ENCODE assay signal across 20 mouse cellular contexts in genomic region chr12:55495902-55496605, GRCm38 (mm10). TPM values are rescaled to one million over a fixed set of nuclear protein-coding genes. Genes with fewer than 3 reads are reported as not detected.
DNase-seq lines count a peak whose midpoint lies in the region; ATAC-seq and TF ChIP-seq lines count a peak whose summit lies in the region.
"Had no signal": no experiment of that assay in that cellular context is flagged by ENCODE, and none has a peak within 500 bp of the region (broad histone marks: within the 10 kb centered on the region; RNA-seq: fewer than 3 reads in every experiment).

No protein-coding gene starts in this region.

- 73% methylated on average over 5 of the region's 5 CpGs for WGBS in neural tube, embryonic 15.5 days
- WGBS in bone marrow, adult 2 months, result 56% methylated on average over 5 of the region's 5 CpGs
- 68% methylated on average over 5 of the region's 5 CpGs for WGBS in embryonic facial prominence, embryonic 10.5 days

- no peaks in the 10 kb centered on the region for H3K9me3 ChIP-seq in neural tube, embryonic 15.5 days (replicated peaks)
- no peaks in the 10 kb centered on the region for H3K9me3 ChIP-seq in embryonic facial prominence, embryonic 10.5 days
- H3K9me3 ChIP-seq: embryonic facial prominence, embryonic 15.5 days; hindbrain, embryonic 12.5 days; limb, embryonic 13.5 days; midbrain, embryonic 12.5 days had no signal

- no peak for TF ChIP-seq CTCF in bone marrow, adult 2 months (IDR thresholded peaks at IDR 0.05; ENCODE audit: control insufficient read depth, insufficient read depth, low read length)

- no peak overlapping the region for H3K9ac ChIP-seq in neural tube, embryonic 15.5 days (replicated peaks)
- H3K9ac ChIP-seq: embryonic facial prominence, embryonic 15.5 days; forebrain, postnatal 0 days; hindbrain, embryonic 12.5 days; limb, embryonic 13.5 days; liver, embryonic 14.5 days; midbrain, embryonic 12.5 days had no signal

- H3K36me3 ChIP-seq in neural tube, embryonic 15.5 days, result no peaks in the 10 kb centered on the region
- peaks cover 3% of the 10 kb centered on the region for H3K36me3 ChIP-seq in embryonic facial prominence, embryonic 10.5 days (replicated peaks)
- H3K36me3 ChIP-seq: embryonic facial prominence, embryonic 15.5 days; hindbrain, embryonic 12.5 days had no signal

- no peak overlapping the region for H3K4me3 ChIP-seq in neural tube, embryonic 15.5 days (replicated peaks)
- no peak overlapping the region for H3K4me3 ChIP-seq in bone marrow, adult 2 months (replicated peaks; ENCODE audit: control insufficient read depth, low read depth, low read length)
- no peak overlapping the region for H3K4me3 ChIP-seq in embryonic facial prominence, embryonic 10.5 days
- H3K4me3 ChIP-seq: embryonic facial prominence, embryonic 15.5 days; hindbrain, embryonic 12.5 days; limb, embryonic 13.5 days; midbrain, embryonic 12.5 days had no signal

- H3K27ac ChIP-seq in neural tube, embryonic 15.5 days (replicated peaks), result 0 out of 2 replicates have a peak overlapping the region, but pooled peaks have one; percentile 2
- peak overlapping the region; percentile 6; the same call in 1 of the 2 replicates for H3K27ac ChIP-seq in bone marrow, adult 2 months (ENCODE audit: control insufficient read depth, insufficient read depth, low read depth, low read length, poor library complexity)
- H3K27ac ChIP-seq in embryonic facial prominence, embryonic 10.5 days (replicated peaks), result no peak overlapping the region
- H3K27ac ChIP-seq: embryonic facial prominence, embryonic 15.5 days; hindbrain, embryonic 12.5 days; limb, embryonic 13.5 days; liver, embryonic 14.5 days; midbrain, embryonic 12.5 days had no signal

- H3K27me3 ChIP-seq in neural tube, embryonic 15.5 days (replicated peaks), result no peaks in the 10 kb centered on the region
- peaks cover 10% of the 10 kb centered on the region for H3K27me3 ChIP-seq in embryonic facial prominence, embryonic 10.5 days (replicated peaks; ENCODE audit: low read depth, poor library complexity, severe bottlenecking)
- H3K27me3 ChIP-seq: embryonic facial prominence, embryonic 15.5 days; hindbrain, embryonic 12.5 days; limb, embryonic 13.5 days had no signal

- TF ChIP-seq POLR2A in bone marrow, adult 2 months (IDR thresholded peaks at IDR 0.05; ENCODE audit: borderline replicate concordance, control insufficient read depth, low read depth, low read length), result no peak

- no peak for ATAC-seq in neural tube, embryonic 15.5 days (ENCODE audit: low FRiP score)
- ATAC-seq: forebrain, postnatal 0 days; inflammation-experienced regulatory T-cells, adult 6 months had no signal

- H3K4me1 ChIP-seq in neural tube, embryonic 15.5 days, result peaks cover 18% of the 10 kb centered on the region
- H3K4me1 ChIP-seq in bone marrow, adult 2 months (ENCODE audit: control insufficient read depth, insufficient read depth, low read length), result peaks cover 7% of the 10 kb centered on the region; the same call in 1 of the 2 replicates
- peaks cover 32% of the 10 kb centered on the region for H3K4me1 ChIP-seq in embryonic facial prominence, embryonic 10.5 days

- H3K4me2 ChIP-seq in neural tube, embryonic 15.5 days, result no peak overlapping the region
- H3K4me2 ChIP-seq: embryonic facial prominence, embryonic 15.5 days; heart, embryonic 11.5 days; hindbrain, embryonic 12.5 days; limb, embryonic 13.5 days; midbrain, embryonic 12.5 days had no signal

- no peak for DNase-seq in neural tube, embryonic 10.5 days (ENCODE audit: extremely low spot score, low spot score)
- DNase-seq in thymus, postnatal 0 days (ENCODE audit: low spot score), result peak; percentile 42
- DNase-seq in embryonic facial prominence, embryonic 10.5 days (ENCODE audit: low spot score), result no peak
- no peak for DNase-seq in spleen, postnatal 36 days (ENCODE audit: low spot score in 2 of 2)
- no peak for DNase-seq in cerebellum, adult 18-20 months
- DNase-seq: cerebellum, postnatal 14 days; forebrain, postnatal 0 days; heart, postnatal 14 days; kidney, adult 9 months; kidney, postnatal 25 days; retina, postnatal 1 day had no signal

RNA-seq across cellular contexts. Expression of gene Nfkbia, which starts 3.6 kb away (rescaled TPM):
- 60.2 and 92.7 TPM in 2 replicates for polyA plus RNA-seq in neural tube, embryonic 15.5 days (2015; fragmentation: Nextera tagmentation; extraction: Ambion mirVana)
- 51.8 and 91.0 TPM in 2 replicates for polyA plus RNA-seq in bone marrow, adult 2 months (2011; ENCODE audit: insufficient read depth, insufficient read length, low replicate concordance, missing spikeins)
- polyA plus RNA-seq in thymus, postnatal 0 days (2015; fragmentation: Nextera tagmentation; extraction: Ambion mirVana), result 296 and 339 TPM in 2 replicates
- 44.6 and 55.2 TPM in 2 replicates for polyA plus RNA-seq in embryonic facial prominence, embryonic 10.5 days (2016; fragmentation: Nextera tagmentation; extraction: Ambion mirVana)
